In genomic region chr19:18941391-18941790, GRCm38 (mm10) we compare ENCODE assay signal across 32 mouse cellular contexts.
DNase-seq lines count a peak whose midpoint lies in the region; ATAC-seq and TF ChIP-seq lines count a peak whose summit lies in the region.
"Had no signal": no experiment of that assay in that cellular context is flagged by ENCODE, and none has a peak within 500 bp of the region (broad histone marks: within the 10 kb centered on the region; RNA-seq: fewer than 3 reads in every experiment).

No protein-coding gene starts in this region.

- no peaks in the 10 kb centered on the region for H3K79me2 ChIP-seq in CH12.LX (replicated peaks; ENCODE audit: control insufficient read depth, extremely low read depth, insufficient read depth, poor library complexity, severe bottlenecking)

- H3K4me3 ChIP-seq in neural tube, embryonic 14.5 days (ENCODE audit: low read depth, low read length) = no peak overlapping the region
- no peak overlapping the region for H3K4me3 ChIP-seq in CH12.LX (replicated peaks in 1 of 3; ENCODE audit: low read depth in 2 of 3, low read length in 2 of 3, poor library complexity in 1 of 3)
- H3K4me3 ChIP-seq: embryonic facial prominence, embryonic 10.5 days; embryonic facial prominence, embryonic 13.5 days; erythroblast, embryonic 14.5 days; forebrain, embryonic 12.5 days; forebrain, embryonic 15.5 days; gastrocnemius, adult 2 months; heart, embryonic 12.5 days; heart, embryonic 15.5 days; hindbrain, embryonic 10.5 days; hindbrain, embryonic 13.5 days had no signal

- in situ Hi-C loops in CH12.LX (cut with MboI; ENCODE audit: low pct_ligation_motif_present, low pct_unique_long_range_greater_than_20kb, low sequenced_read_pairs) = no loop called here

- no peak for TF ChIP-seq EP300 in CH12.LX (IDR thresholded peaks at IDR 0.05; ENCODE audit: low read length)

- TF ChIP-seq CTCF in CH12.LX (conservative IDR thresholded peaks at IDR 0.05 in 1 of 2, IDR thresholded peaks at IDR 0.05 in 1 of 2; ENCODE audit: low read depth in 2 of 2, low read length in 2 of 2) = no peak

- H3K9me3 ChIP-seq in neural tube, embryonic 14.5 days (ENCODE audit: control insufficient read depth, low read length) = no peaks in the 10 kb centered on the region
- no peaks in the 10 kb centered on the region for H3K9me3 ChIP-seq in CH12.LX (replicated peaks; ENCODE audit: low read length)
- H3K9me3 ChIP-seq: embryonic facial prominence, embryonic 10.5 days; embryonic facial prominence, embryonic 13.5 days; forebrain, embryonic 12.5 days; forebrain, embryonic 15.5 days; heart, embryonic 12.5 days; heart, embryonic 15.5 days; hindbrain, embryonic 10.5 days; hindbrain, embryonic 13.5 days had no signal

- 0 out of 2 replicates have a peak, but pooled peaks have one; percentile 44 for ATAC-seq in neural tube, embryonic 14.5 days (ENCODE audit: low read depth)
- ATAC-seq: CD4-positive, CD25-positive, alpha-beta regulatory T cell, adult 4 months; forebrain, embryonic 15.5 days; hindbrain, postnatal 0 days; inflammation-experienced regulatory T-cells, adult 6 months; intestine, embryonic 16.5 days; Patski had no signal

- no peak for DNase-seq in neural tube, embryonic 10.5 days (ENCODE audit: extremely low spot score, low spot score)
- peak; percentile 1 for DNase-seq in CH12.LX (ENCODE audit: extremely low read depth)
- peak; percentile 17 for DNase-seq in telencephalon, adult 2 months (ENCODE audit: low read depth, low spot score)
- DNase-seq in thymus, adult 18-20 months = no peak
- DNase-seq in cerebellum, postnatal 10 days = no peak
- DNase-seq: adrenal gland, postnatal 10 days; adrenal gland, postnatal 36 days; cerebellum, adult 11 months; cerebellum, adult 2 months; cerebellum, adult 9-11 months; cerebellum, postnatal 36 days; embryo, embryonic 11 days; gastrocnemius, adult 2 months; gastrocnemius, postnatal 25 days; heart, adult 18-20 months; heart, postnatal 10 days; heart, postnatal 36 days had no signal

- no peak for TF ChIP-seq POLR2A in CH12.LX (IDR thresholded peaks at IDR 0.05; ENCODE audit: low read depth, low read length)

- 60% methylated on average over 6 of the region's 6 CpGs for WGBS in neural tube, embryonic 14.5 days

- no peak for TF ChIP-seq RAD21 in CH12.LX (IDR thresholded peaks at IDR 0.05; ENCODE audit: low read depth, low read length)

- H3K27me3 ChIP-seq in neural tube, embryonic 14.5 days (ENCODE audit: control insufficient read depth, insufficient read depth, low read length) = no peaks in the 10 kb centered on the region
- H3K27me3 ChIP-seq in CH12.LX (replicated peaks) = no peaks in the 10 kb centered on the region
- H3K27me3 ChIP-seq: embryonic facial prominence, embryonic 13.5 days; forebrain, embryonic 12.5 days; forebrain, embryonic 15.5 days; heart, embryonic 12.5 days; heart, embryonic 15.5 days; hindbrain, embryonic 13.5 days; Patski had no signal

- H3K9ac ChIP-seq in neural tube, embryonic 14.5 days (replicated peaks; ENCODE audit: low read depth, low read length) = no peak overlapping the region
- no peak overlapping the region for H3K9ac ChIP-seq in CH12.LX (ENCODE audit: insufficient read depth, low read depth)
- H3K9ac ChIP-seq: embryonic facial prominence, embryonic 13.5 days; forebrain, embryonic 12.5 days; forebrain, embryonic 15.5 days; heart, embryonic 12.5 days; heart, embryonic 15.5 days; hindbrain, embryonic 13.5 days had no signal

- dilution Hi-C loops in CH12.LX (cut with MboI; ENCODE audit: extremely low pct_ligation_motif_present, extremely low pct_unique_long_range_greater_than_20kb, low sequenced_read_pairs) = no loop called here

- no peaks in the 10 kb centered on the region for H3K4me1 ChIP-seq in neural tube, embryonic 14.5 days (ENCODE audit: control insufficient read depth, insufficient read depth, low read length)
- no peaks in the 10 kb centered on the region for H3K4me1 ChIP-seq in CH12.LX (ENCODE audit: control insufficient read depth in 1 of 2, insufficient read depth in 2 of 2)
- H3K4me1 ChIP-seq: embryonic facial prominence, embryonic 10.5 days; embryonic facial prominence, embryonic 13.5 days; forebrain, embryonic 15.5 days; heart, embryonic 12.5 days; heart, embryonic 15.5 days; hindbrain, embryonic 10.5 days; hindbrain, embryonic 13.5 days had no signal

- no peak overlapping the region for H3K27ac ChIP-seq in neural tube, embryonic 14.5 days (ENCODE audit: low read depth, low read length)
- H3K27ac ChIP-seq in CH12.LX (ENCODE audit: insufficient read depth, low read depth) = no peak overlapping the region
- H3K27ac ChIP-seq: embryonic facial prominence, embryonic 10.5 days; embryonic facial prominence, embryonic 13.5 days; forebrain, embryonic 12.5 days; forebrain, embryonic 15.5 days; gastrocnemius, adult 2 months; heart, embryonic 15.5 days; hindbrain, embryonic 10.5 days; hindbrain, embryonic 13.5 days; hindbrain, postnatal 0 days had no signal

- no peak overlapping the region for H3K4me2 ChIP-seq in neural tube, embryonic 14.5 days (ENCODE audit: low read depth, low read length)
- H3K4me2 ChIP-seq in CH12.LX (ENCODE audit: insufficient read depth, low read depth, poor library complexity, severe bottlenecking) = no peak overlapping the region
- H3K4me2 ChIP-seq: embryonic facial prominence, embryonic 13.5 days; forebrain, embryonic 12.5 days; forebrain, embryonic 15.5 days; heart, embryonic 12.5 days; heart, embryonic 15.5 days; hindbrain, embryonic 13.5 days had no signal

- H3K36me3 ChIP-seq in neural tube, embryonic 14.5 days (ENCODE audit: control insufficient read depth, insufficient read depth, low read length) = no peaks in the 10 kb centered on the region
- no peaks in the 10 kb centered on the region for H3K36me3 ChIP-seq in CH12.LX (replicated peaks in 1 of 2; ENCODE audit: control insufficient read depth in 1 of 2, insufficient read depth in 1 of 2, low read length in 1 of 2)
- H3K36me3 ChIP-seq: embryonic facial prominence, embryonic 10.5 days; embryonic facial prominence, embryonic 13.5 days; forebrain, embryonic 12.5 days; forebrain, embryonic 15.5 days; heart, embryonic 12.5 days; heart, embryonic 15.5 days; hindbrain, embryonic 10.5 days; hindbrain, embryonic 13.5 days had no signal

TF ChIP-seq in CH12.LX, 34 proteins besides CTCF, POLR2A, EP300 and RAD21:
- TF ChIP-seq MAFK (IDR thresholded peaks at IDR 0.05; ENCODE audit: insufficient replicate concordance, low read length) (no peak), CHD2 (IDR thresholded peaks at IDR 0.05; ENCODE audit: low read length) (no peak), JUND (conservative IDR thresholded peaks at IDR 0.05; ENCODE audit: low read depth, low read length) (no peak), MAZ (IDR thresholded peaks at IDR 0.05; ENCODE audit: low read depth, low read length) (no peak), SIN3A (IDR thresholded peaks at IDR 0.05; ENCODE audit: low read length) (no peak), USF2 (conservative IDR thresholded peaks at IDR 0.05; ENCODE audit: low read depth, low read length) (no peak), MAX (IDR thresholded peaks at IDR 0.05; ENCODE audit: low read length) (no peak), MYC (IDR thresholded peaks at IDR 0.05; ENCODE audit: low read depth, low read length) (no peak), JUN (IDR thresholded peaks at IDR 0.05; ENCODE audit: insufficient read depth, low read depth, low read length) (no peak), NELFE (IDR thresholded peaks at IDR 0.05; ENCODE audit: low read depth, low read length) (no peak), MXI1 (IDR thresholded peaks at IDR 0.05; ENCODE audit: low read depth, low read length) (no peak), KAT2A (IDR thresholded peaks at IDR 0.05; ENCODE audit: insufficient replicate concordance, low read length) (no peak), TBP (conservative IDR thresholded peaks at IDR 0.05; ENCODE audit: low read depth, low read length) (no peak), MEF2A (IDR thresholded peaks at IDR 0.05; ENCODE audit: borderline replicate concordance, low read depth, low read length) (no peak), ELF1 (IDR thresholded peaks at IDR 0.05; ENCODE audit: low read depth, low read length) (no peak), TCF12 (IDR thresholded peaks at IDR 0.05; ENCODE audit: low read depth, low read length) (no peak)
TF ChIP-seq in CH12.LX: peak in this region for 0.

Comparison
In these comparisons a context has a peak if more than half of its experiments do, and no peak if none do; other contexts are left out.
1. DNase-seq: peak in CH12.LX (single experiment) and telencephalon, adult 2 months (single experiment); none in neural tube, embryonic 10.5 days (single experiment), thymus, adult 18-20 months (0 of 2) and cerebellum, postnatal 10 days (0 of 2).